Mouse (Mus musculus) adipose tissue, adult 10 weeks (tissue): ENCODE data around the gene Gm17542. TPM values are rescaled to one million over a fixed set of nuclear protein-coding genes. Genes with fewer than 3 reads are reported as not detected.

Source experiments
- polyA plus RNA-seq: library from polyadenylated mRNA; stranded (reverse); fragments of 350-450 nt; fragmentation: Illumina TruSeq; extraction: RNeasy Lipid Tissue Mini Kit (QIAGEN cat#74804); gene quantifications from one replicate; pipeline ENCODE4 v1.2.3, GENCODE M21; 2014; ENCODE audit warnings: low read depth, low replicate concordance

Gm17542 gene
- not detected for polyA plus RNA-seq

DNA sequence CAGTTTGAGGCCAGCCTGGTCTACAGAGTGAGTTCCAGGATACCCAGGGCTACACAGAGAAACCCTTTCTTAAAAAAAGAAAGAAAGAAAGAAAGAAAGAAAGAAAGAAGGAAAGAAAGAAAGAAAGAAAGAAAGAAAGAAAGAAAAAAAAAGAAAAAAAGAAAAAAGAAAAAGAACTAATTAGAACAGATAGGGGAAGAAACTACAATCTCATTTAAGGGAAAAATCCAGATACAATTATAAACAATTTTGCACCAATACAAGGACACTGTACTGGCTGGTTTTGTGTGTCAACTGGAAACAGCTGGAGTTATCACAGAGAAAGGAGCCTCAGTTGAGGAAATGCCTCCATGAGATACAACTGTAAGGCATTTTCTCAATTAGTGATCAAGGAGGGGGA, at the start of gene Gm17542:
Gm17542 (minus strand) TSS at position 101 of the 400 bp plus-strand sequence.

DNA sequence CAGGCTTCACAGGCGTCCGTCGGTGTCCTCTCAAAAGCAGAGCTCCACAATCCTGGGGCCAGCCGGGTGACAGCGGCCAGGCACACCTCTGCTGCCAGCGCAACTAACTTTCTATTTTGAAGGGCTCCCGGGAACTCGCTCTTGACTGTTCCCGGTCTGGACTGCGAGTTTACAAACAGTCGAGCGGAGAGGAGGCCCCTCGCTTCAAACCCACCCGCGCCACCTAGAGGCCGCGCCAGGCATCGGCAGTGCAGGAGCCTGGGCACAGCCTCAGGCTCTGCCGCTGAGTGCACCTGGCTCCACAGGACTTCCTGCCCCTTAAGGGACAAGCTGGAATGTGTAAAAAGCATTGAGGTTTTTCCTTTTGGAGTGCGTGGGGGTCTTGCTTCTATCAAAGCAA, 42.5 kb downstream of the Gm17542 start, which contains the start of gene Edar:
Edar (minus strand) TSS at position 122 of the 400 bp plus-strand sequence.

Other genes starting within 250 kb of the Gm17542 start
- gene Ccdc138, start 220.3 kb downstream of the Gm17542 start, polyA plus RNA-seq = 3.6 TPM
- 3.2 TPM for gene Edar, start 42.6 kb downstream of the Gm17542 start, polyA plus RNA-seq
- 1.5 TPM for gene Sh3rf3, start 95.1 kb upstream of the Gm17542 start, polyA plus RNA-seq